Mouse (Mus musculus): ENCODE results near the gene Csn3.

The Csn3 gene

GRCm38 (mm10) chr5:87925372-87925771 is at the start of gene Csn3:
Csn3 (plus strand) TSS chr5:87925579.
- DNase-seq (ENCODE audit: low read depth, low spot score), result peak; percentile 5

DNA sequence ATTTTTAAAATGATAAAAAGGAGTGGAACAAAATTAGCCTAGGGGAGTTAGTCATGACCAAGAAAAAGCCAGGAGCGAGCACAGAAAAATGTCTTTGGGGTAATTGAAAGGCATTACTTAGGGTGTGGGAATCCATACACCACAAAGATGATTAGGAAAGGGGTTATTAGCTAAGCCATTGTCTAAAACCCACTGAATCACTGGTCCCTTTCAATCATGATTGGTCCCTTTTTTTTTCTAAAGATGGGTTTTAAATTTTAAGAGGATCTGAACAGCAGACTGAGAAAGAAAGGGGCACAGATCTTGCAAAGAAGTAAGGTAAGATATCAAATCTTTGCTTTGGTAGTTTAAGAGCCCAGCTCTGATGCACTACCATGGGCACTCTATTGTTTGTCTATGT is 40.6 kb upstream of the Csn3 start, which contains the start of gene Odam:
Odam (plus strand) TSS at position 301 of the 400 bp plus-strand sequence.
- no peak for DNase-seq (ENCODE audit: low read depth, low spot score)

GRCm38 (mm10) chr5:87931603-87932002 is 6.2 kb downstream of the Csn3 start:
- no peak for DNase-seq (ENCODE audit: low read depth, low spot score)

GRCm38 (mm10) chr5:87940752-87941151 is 15.4 kb downstream of the Csn3 start:
- no peak for DNase-seq (ENCODE audit: low read depth, low spot score)

DNA sequence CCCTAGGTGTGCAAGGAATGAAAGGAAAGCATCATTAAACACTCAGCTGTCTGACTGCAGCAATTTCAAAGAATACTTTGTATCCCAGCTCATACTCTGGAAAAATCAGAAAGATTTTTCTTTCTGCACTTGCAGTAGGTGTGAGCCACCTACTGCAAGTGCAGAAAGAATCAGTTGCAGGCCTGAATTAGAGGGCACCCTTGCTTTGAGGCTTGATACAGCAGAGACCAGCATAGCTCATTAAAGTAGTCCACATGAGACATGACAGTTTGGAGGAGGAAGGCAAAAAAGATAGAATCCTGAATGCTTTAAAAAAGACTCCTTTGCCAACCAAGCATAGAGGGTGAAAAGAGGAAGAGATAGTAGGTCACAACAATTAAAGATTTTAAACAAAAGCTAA is 17.1 kb downstream of the Csn3 start:
- DNase-seq (ENCODE audit: low read depth, low spot score), result no peak

- no peak for DNase-seq (ENCODE audit: low read depth, low spot score)
Observed at GRCm38 (mm10) chr5:87951836-87952235, 26.5 kb downstream of the Csn3 start.

GRCm38 (mm10) chr5:87969201-87969600 is 43.8 kb downstream of the Csn3 start, which contains the start of the genes 2310003L06Rik and Gm28434:
2310003L06Rik (plus strand) TSS chr5:87969459.
Gm28434 (plus strand) TSS chr5:87969517.
- no peak for DNase-seq (ENCODE audit: low read depth, low spot score)

DNA sequence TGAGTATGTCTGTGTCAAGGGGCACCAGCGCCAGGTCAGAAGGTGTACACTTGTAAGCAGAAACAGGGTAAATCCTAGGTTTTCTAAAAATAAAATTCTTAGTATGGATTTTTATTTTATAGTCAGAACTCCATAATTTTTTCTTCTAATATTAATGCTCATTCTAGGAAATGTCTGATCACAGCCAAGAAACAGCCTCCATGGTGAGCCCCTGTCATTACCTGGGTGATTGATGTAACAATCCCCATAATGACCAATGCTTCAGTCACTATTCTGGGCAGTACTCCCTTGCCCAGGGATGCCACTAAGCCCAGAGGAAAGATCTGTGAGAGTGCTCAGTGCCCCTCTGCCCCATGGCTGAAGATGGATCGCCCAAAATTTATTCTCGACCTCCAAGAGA is 53.8 kb downstream of the Csn3 start, which contains the start of gene Cabs1:
Cabs1 (plus strand) TSS at position 301 of the 400 bp plus-strand sequence.
- no peak for DNase-seq (ENCODE audit: low read depth, low spot score)
